Mouse (Mus musculus) MEL (cell line): ENCODE measurements at regions not wholly inside any gene's neighbourhood (a gene's known extent, or its start where the extent isn't known, plus 50 kb on each side); places are given as distances from the start of the nearest gene placed in this dataset.

ENCODE experiments used
- DNase-seq: peaks from one replicate; pipeline ENCODE4 v3.0.0; 2011; ENCODE audit warnings: low read depth, low spot score
- H3K27ac ChIP-seq: 2 replicates; pipeline ENCODE4 v1.5.1; 2012; ENCODE audit warnings: low read depth, mild to moderate bottlenecking, control low read depth, low read length, moderate library complexity; ENCODE audit not compliant: control insufficient read depth
- H3K27me3 ChIP-seq, 2 experiments: fragments of 150-350 bp in 1 of 2; sonication (generic) in 1 of 2; 2 replicates each; pipeline ENCODE4 v1.6.1; 2012; ENCODE audit warnings: low read length in 2 of 2, mild to moderate bottlenecking in 2 of 2, improper control_type of control experiment in 1 of 2, moderate library complexity in 1 of 2; ENCODE audit not compliant: insufficient read depth in 2 of 2, control insufficient read depth in 1 of 2
- H3K36me3 ChIP-seq, 2 experiments: 2 replicates each; pipeline ENCODE4 v1.6.1; 2012 to 2014; ENCODE audit warnings: low read length in 2 of 2, improper control_type of control experiment in 1 of 2, inconsistent platforms in 1 of 2, mild to moderate bottlenecking in 1 of 2; ENCODE audit not compliant: insufficient read depth in 2 of 2, control insufficient read depth in 1 of 2
- H3K4me1 ChIP-seq, 2 experiments: fragments of 150-350 bp in 1 of 2; sonication (generic) in 1 of 2; 2 replicates each; pipeline ENCODE4 v1.6.1; 2012; ENCODE audit warnings: low read length in 2 of 2, improper control_type of control experiment in 1 of 2, mild to moderate bottlenecking in 1 of 2; ENCODE audit not compliant: insufficient read depth in 2 of 2, control insufficient read depth in 1 of 2
- H3K4me3 ChIP-seq, 2 experiments: fragments of 150-350 bp in 1 of 2; sonication (generic) in 1 of 2; 2 replicates each; pipeline ENCODE4 v1.5.1; 2012; ENCODE audit warnings: low read depth in 2 of 2, low read length in 2 of 2, mild to moderate bottlenecking in 2 of 2, moderate library complexity in 2 of 2, control low read depth in 1 of 2, improper control_type of control experiment in 1 of 2; ENCODE audit not compliant: control insufficient read depth in 1 of 2, insufficient read depth in 1 of 2
- H3K79me2 ChIP-seq: 2 replicates; pipeline ENCODE4 v1.6.1; 2012; ENCODE audit warnings: mild to moderate bottlenecking, low read length, moderate library complexity; ENCODE audit not compliant: control insufficient read depth, poor library complexity, insufficient read depth
- H3K9ac ChIP-seq: 2 replicates; pipeline ENCODE4 v1.6.1; 2012; ENCODE audit warnings: low read depth, mild to moderate bottlenecking, control low read depth, low read length, moderate library complexity; ENCODE audit not compliant: control insufficient read depth, poor library complexity, severe bottlenecking
- H3K9me3 ChIP-seq: fragments of 150-350 bp; sonication (generic); replicated peaks from 2 replicates; pipeline ENCODE4 v1.6.1; 2012; ENCODE audit warnings: mild to moderate bottlenecking, low read length, improper control_type of control experiment, moderate library complexity; ENCODE audit not compliant: insufficient read depth
- BHLHE40 ChIP-seq: IDR thresholded peaks from 2 replicates; pipeline ENCODE4 v1.6.1; 2012; ENCODE audit warnings: low read depth, mild to moderate bottlenecking, inconsistent platforms, low read length, improper control_type of control experiment, borderline replicate concordance
- CHD1 ChIP-seq: IDR thresholded peaks from 2 replicates; pipeline ENCODE4 v1.6.1; 2012; ENCODE audit warnings: low read depth, mild to moderate bottlenecking, inconsistent platforms, low read length, improper control_type of control experiment
- CHD2 ChIP-seq: IDR thresholded peaks from 2 replicates; pipeline ENCODE4 v1.6.1; 2011; ENCODE audit warnings: low read length, improper control_type of control experiment
- CTCF ChIP-seq, 3 experiments: IDR thresholded peaks in 2 of 3; conservative IDR thresholded peaks in 1 of 3; 2 replicates each; pipeline ENCODE4 v1.5.1; 2011 to 2012; ENCODE audit warnings: low read length in 3 of 3, low read depth in 2 of 3, mild to moderate bottlenecking in 2 of 3, improper control_type of control experiment in 1 of 3, inconsistent platforms in 1 of 3, mixed read lengths in 1 of 3, moderate library complexity in 1 of 3; ENCODE audit not compliant: control insufficient read depth in 1 of 3, insufficient read depth in 1 of 3, poor library complexity in 1 of 3, severe bottlenecking in 1 of 3
- EP300 ChIP-seq, 2 experiments: IDR thresholded peaks; 2 replicates each; pipeline ENCODE4 v1.6.1; 2011; ENCODE audit warnings: improper control_type of control experiment in 2 of 2, low read length in 2 of 2, low read depth in 1 of 2, mild to moderate bottlenecking in 1 of 2
- HCFC1 ChIP-seq: IDR thresholded peaks from 2 replicates; pipeline ENCODE4 v1.6.1; 2012; ENCODE audit warnings: low read depth, mild to moderate bottlenecking, inconsistent platforms, low read length, improper control_type of control experiment, moderate library complexity
- JUND ChIP-seq: IDR thresholded peaks from 2 replicates; pipeline ENCODE4 v1.6.1; 2011; ENCODE audit warnings: low read depth, mild to moderate bottlenecking, improper control_type of control experiment, low read length
- MEF2A ChIP-seq: IDR thresholded peaks from 2 replicates; pipeline ENCODE4 v1.6.1; 2014; ENCODE audit warnings: low read depth, mild to moderate bottlenecking, inconsistent platforms, low read length, improper control_type of control experiment; ENCODE audit not compliant: poor library complexity, insufficient replicate concordance, severe bottlenecking; ENCODE audit errors: extremely low read depth
- MXI1 ChIP-seq: IDR thresholded peaks from 2 replicates; pipeline ENCODE4 v1.6.1; 2011; ENCODE audit warnings: mild to moderate bottlenecking, low read depth, low read length, improper control_type of control experiment
- MYB ChIP-seq: IDR thresholded peaks from 2 replicates; pipeline ENCODE4 v1.6.1; 2011; ENCODE audit warnings: mild to moderate bottlenecking, low read depth, low read length, improper control_type of control experiment
- MYC ChIP-seq: IDR thresholded peaks from 2 replicates; pipeline ENCODE4 v1.6.1; 2011; ENCODE audit warnings: low read depth, mild to moderate bottlenecking, low read length, improper control_type of control experiment, moderate library complexity
- NELFE ChIP-seq: IDR thresholded peaks from 2 replicates; pipeline ENCODE4 v1.6.1; 2011; ENCODE audit warnings: low read depth, low read length, improper control_type of control experiment
- NRF1 ChIP-seq: IDR thresholded peaks from 2 replicates; pipeline ENCODE4 v1.6.1; 2014; ENCODE audit warnings: low read depth, mild to moderate bottlenecking, inconsistent platforms, low read length, improper control_type of control experiment, moderate library complexity; ENCODE audit not compliant: poor library complexity, insufficient read depth, severe bottlenecking
- POLR2AphosphoS5 ChIP-seq: IDR thresholded peaks from 2 replicates; pipeline ENCODE4 v1.6.1; 2012; ENCODE audit warnings: low read depth, borderline replicate concordance, mild to moderate bottlenecking, inconsistent platforms, low read length, moderate library complexity, mixed read lengths
- RCOR1 ChIP-seq: IDR thresholded peaks from 2 replicates; pipeline ENCODE4 v1.6.1; 2012; ENCODE audit warnings: low read depth, mild to moderate bottlenecking, inconsistent platforms, low read length, improper control_type of control experiment
- SIN3A ChIP-seq: IDR thresholded peaks from 2 replicates; pipeline ENCODE4 v1.6.1; 2012; ENCODE audit warnings: low read length, improper control_type of control experiment, inconsistent platforms
- UBTF ChIP-seq: IDR thresholded peaks from 2 replicates; pipeline ENCODE4 v1.6.1; 2012; ENCODE audit warnings: low read depth, mild to moderate bottlenecking, inconsistent platforms, low read length, improper control_type of control experiment, moderate library complexity, borderline replicate concordance; ENCODE audit not compliant: insufficient read depth
- USF1 ChIP-seq: IDR thresholded peaks from 2 replicates; pipeline ENCODE4 v1.6.1; 2014; ENCODE audit warnings: low read depth, mild to moderate bottlenecking, inconsistent platforms, low read length, improper control_type of control experiment, moderate library complexity
- USF2 ChIP-seq, 2 experiments: IDR thresholded peaks; 2 replicates each; pipeline ENCODE4 v1.6.1; 2011 to 2012; ENCODE audit warnings: improper control_type of control experiment in 2 of 2, low read length in 2 of 2, borderline replicate concordance in 1 of 2, inconsistent platforms in 1 of 2, low read depth in 1 of 2, mild to moderate bottlenecking in 1 of 2; ENCODE audit not compliant: insufficient read depth in 1 of 2
- ZKSCAN1 ChIP-seq: IDR thresholded peaks from 2 replicates; pipeline ENCODE4 v1.6.1; 2012; ENCODE audit warnings: low read depth, mild to moderate bottlenecking, inconsistent platforms, low read length, improper control_type of control experiment, moderate library complexity

DNA sequence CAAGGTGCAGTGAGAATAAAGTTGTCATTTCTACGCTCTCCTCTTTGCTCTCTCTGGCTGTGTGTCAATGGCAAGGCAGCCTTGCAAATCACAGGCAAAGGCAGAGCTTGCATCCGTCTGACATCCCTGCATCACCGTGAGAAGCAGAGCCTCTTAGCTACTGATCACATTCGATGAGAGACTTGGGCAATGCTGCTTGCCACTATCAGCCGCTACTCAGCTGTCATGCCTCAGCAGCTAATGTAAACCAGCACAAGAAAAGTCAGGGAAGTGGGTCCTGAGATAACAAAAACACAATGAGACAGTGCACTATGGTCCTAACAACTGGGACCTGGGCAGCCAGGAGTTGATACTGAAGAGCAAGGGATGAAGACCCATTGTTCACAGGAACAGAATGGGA, 155.8 kb downstream of the Tmx1 start (continued):
- no peak for TF ChIP-seq MYC
- TF ChIP-seq NRF1, result no peak
- no peak for TF ChIP-seq USF2 (IDR thresholded peaks at IDR 0.05; ENCODE audit: borderline replicate concordance in 1 of 2, insufficient read depth in 1 of 2, low read depth in 1 of 2, low read length in 2 of 2)
- TF ChIP-seq USF1, result no peak
- TF ChIP-seq MXI1, result no peak

DNA sequence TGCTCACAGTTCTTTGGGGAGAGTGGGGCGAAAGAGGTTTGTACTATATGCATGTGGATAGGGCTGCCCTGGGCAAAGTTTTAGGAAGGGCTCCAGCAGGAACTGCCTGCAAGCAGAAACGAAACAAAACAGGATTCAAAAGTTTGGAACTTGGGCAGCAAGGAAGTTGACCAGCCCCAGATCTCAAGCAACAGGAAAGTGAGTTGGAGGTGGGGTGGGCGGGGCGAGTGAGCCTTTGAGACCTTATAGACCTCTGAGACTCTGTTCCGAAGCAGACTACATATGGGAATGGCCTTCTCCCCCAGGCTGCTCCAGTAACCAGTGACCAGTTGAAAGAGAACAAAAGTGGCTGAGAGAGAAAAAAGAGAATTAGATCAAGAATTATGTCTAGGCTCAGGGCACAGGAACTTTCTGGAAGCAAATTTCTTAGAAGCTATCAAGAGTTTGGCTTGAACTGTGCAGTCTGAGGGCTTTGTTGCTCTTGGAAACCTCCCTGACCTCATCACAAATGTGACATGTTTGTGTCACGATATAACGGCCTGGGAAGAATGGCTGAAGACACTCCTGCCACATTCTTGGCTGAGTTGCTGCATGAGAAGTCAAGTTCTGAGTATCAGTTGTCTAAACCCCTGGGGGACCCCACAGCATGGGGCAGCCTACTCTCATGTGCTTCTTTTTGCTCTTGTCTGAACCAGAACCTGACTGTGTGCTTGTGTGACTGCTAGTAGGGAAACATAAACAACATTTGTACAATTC, 156.4 kb downstream of the Tmx1 start:
- Histone ChIP-seq H3K79me2 (no peaks in the 10 kb centered on the region), H3K27me3 (peaks cover 0 to 4% of the 10 kb centered on the region in 2 experiments; a peak in 3 of 4 replicates), H3K9ac (no peak overlapping the region)
- TF ChIP-seq CTCF (IDR thresholded peaks at IDR 0.05 in 2 of 3, conservative IDR thresholded peaks at IDR 0.05 in 1 of 3; ENCODE audit: control insufficient read depth in 1 of 3, insufficient read depth in 1 of 3, low read depth in 2 of 3, low read length in 3 of 3, poor library complexity in 1 of 3, severe bottlenecking in 1 of 3), result no peak
- no peak for TF ChIP-seq HCFC1
- TF ChIP-seq POLR2AphosphoS5, result no peak
- TF ChIP-seq MYB, result no peak
- no peak for TF ChIP-seq BHLHE40
- no peak for TF ChIP-seq UBTF
- no peak for TF ChIP-seq CHD1
- TF ChIP-seq CHD2, result no peak
- TF ChIP-seq USF1, result no peak
- TF ChIP-seq RCOR1, result no peak
- TF ChIP-seq ZKSCAN1, result no peak
- TF ChIP-seq EP300 (IDR thresholded peaks at IDR 0.05; ENCODE audit: low read depth in 1 of 2, low read length in 2 of 2), result no peak
- no peak for TF ChIP-seq NRF1
- TF ChIP-seq NELFE, result no peak
- TF ChIP-seq MEF2A, result no peak
- TF ChIP-seq USF2 (IDR thresholded peaks at IDR 0.05; ENCODE audit: borderline replicate concordance in 1 of 2, insufficient read depth in 1 of 2, low read depth in 1 of 2, low read length in 2 of 2), result no peak
- no peak for TF ChIP-seq SIN3A
- no peak for TF ChIP-seq JUND
- TF ChIP-seq, all 39 proteins: peak for 0
- no peaks in the 10 kb centered on the region for H3K9me3 ChIP-seq
- H3K27ac ChIP-seq, result no peak overlapping the region
- DNase-seq, result no peak
- H3K4me3 ChIP-seq, result no peak overlapping the region
- H3K36me3 ChIP-seq, result no peaks in the 10 kb centered on the region
- no peaks in the 10 kb centered on the region for H3K4me1 ChIP-seq
